Mouse (Mus musculus): ENCODE measurements around the gene Slc8a1. TPM values are rescaled to one million over a fixed set of nuclear protein-coding genes. Genes with fewer than 3 reads are reported as not detected.

The Slc8a1 gene
- 9.7 and 10.7 TPM in 2 replicates for polyA plus RNA-seq (2015; fragmentation: Nextera tagmentation; extraction: Ambion mirVana)

- 92% methylated on average over 14 of the region's 14 CpGs for WGBS
- no peaks in the 10 kb centered on the region for H3K9me3 ChIP-seq
- no peak within 1 kb of the TSS for H3K4me2 ChIP-seq (replicated peaks)
- no peaks in the 10 kb centered on the region for H3K36me3 ChIP-seq
- H3K4me3 ChIP-seq (replicated peaks): no peak within 1 kb of the TSS
- H3K4me1 ChIP-seq (replicated peaks): no peaks in the 10 kb centered on the region
- no peaks in the 10 kb centered on the region for H3K27me3 ChIP-seq
- no peak for ATAC-seq
- H3K27ac ChIP-seq: no peak within 1 kb of the TSS
- no peak within 1 kb of the TSS for H3K9ac ChIP-seq (replicated peaks)
These were observed at the start of gene Slc8a1 for GRCm38 (mm10) chr17:81738311-81738755. Gene Slc8a1, minus strand, starts transcription at chr17:81738377.

GRCm38 (mm10) chr17:81787350-81787749 lies 49.2 kb upstream of the Slc8a1 start:
- Histone ChIP-seq H3K4me3 (replicated peaks) (no peak overlapping the region), H3K27me3 (no peaks in the 10 kb centered on the region), H3K4me2 (replicated peaks) (no peak overlapping the region), H3K4me1 (replicated peaks) (no peaks in the 10 kb centered on the region), H3K27ac (no peak overlapping the region), H3K36me3 (no peaks in the 10 kb centered on the region), H3K9me3 (no peaks in the 10 kb centered on the region), H3K9ac (replicated peaks) (no peak overlapping the region)
- WGBS: 48% methylated on average over 4 of the region's 4 CpGs
- ATAC-seq: no peak

- H3K4me2 ChIP-seq (replicated peaks): no peak overlapping the region
- no peaks in the 10 kb centered on the region for H3K27me3 ChIP-seq
- H3K9ac ChIP-seq (replicated peaks): no peak overlapping the region
- no peaks in the 10 kb centered on the region for H3K9me3 ChIP-seq
- ATAC-seq: no peak
- 97% methylated on average over 4 of the region's 4 CpGs for WGBS
- no peak overlapping the region for H3K4me3 ChIP-seq (replicated peaks)
- no peak overlapping the region for H3K27ac ChIP-seq
- H3K4me1 ChIP-seq (replicated peaks): no peaks in the 10 kb centered on the region
- H3K36me3 ChIP-seq: no peaks in the 10 kb centered on the region
These were observed 44.1 kb upstream of the Slc8a1 start for GRCm38 (mm10) chr17:81782326-81782725.

GRCm38 (mm10) chr17:81781491-81781890 lies 43.3 kb upstream of the Slc8a1 start:
- H3K4me2 ChIP-seq (replicated peaks): no peak overlapping the region
- H3K36me3 ChIP-seq: no peaks in the 10 kb centered on the region
- WGBS: 90% methylated on average over 5 of the region's 5 CpGs
- no peak overlapping the region for H3K27ac ChIP-seq
- no peak overlapping the region for H3K4me3 ChIP-seq (replicated peaks)
- no peaks in the 10 kb centered on the region for H3K9me3 ChIP-seq
- ATAC-seq: no peak
- no peaks in the 10 kb centered on the region for H3K27me3 ChIP-seq
- H3K4me1 ChIP-seq (replicated peaks): no peaks in the 10 kb centered on the region
- H3K9ac ChIP-seq (replicated peaks): no peak overlapping the region

GRCm38 (mm10) chr17:81779883-81780282 lies 41.7 kb upstream of the Slc8a1 start:
- no peak overlapping the region for H3K4me3 ChIP-seq (replicated peaks)
- no peaks in the 10 kb centered on the region for H3K9me3 ChIP-seq
- H3K36me3 ChIP-seq: no peaks in the 10 kb centered on the region
- no peak overlapping the region for H3K27ac ChIP-seq
- H3K4me1 ChIP-seq (replicated peaks): no peaks in the 10 kb centered on the region
- H3K4me2 ChIP-seq (replicated peaks): no peak overlapping the region
- no peaks in the 10 kb centered on the region for H3K27me3 ChIP-seq
- no peak overlapping the region for H3K9ac ChIP-seq (replicated peaks)
- WGBS: 89% methylated on average over 4 of the region's 4 CpGs
- ATAC-seq: no peak

- Histone ChIP-seq H3K27ac (no peak overlapping the region), H3K27me3 (no peaks in the 10 kb centered on the region), H3K9me3 (no peaks in the 10 kb centered on the region), H3K4me3 (replicated peaks) (no peak overlapping the region), H3K4me2 (replicated peaks) (no peak overlapping the region), H3K36me3 (no peaks in the 10 kb centered on the region), H3K4me1 (replicated peaks) (no peaks in the 10 kb centered on the region), H3K9ac (replicated peaks) (no peak overlapping the region)
- ATAC-seq: no peak
- 75% methylated on average over 2 of the region's 2 CpGs for WGBS
These were observed 12.5 kb upstream of the Slc8a1 start for GRCm38 (mm10) chr17:81750664-81751063.

- H3K27me3 ChIP-seq: no peaks in the 10 kb centered on the region
These were observed 4.9 kb upstream of the Slc8a1 start for GRCm38 (mm10) chr17:81743034-81743433.

GRCm38 (mm10) chr17:81740576-81740975 lies 2.4 kb upstream of the Slc8a1 start:
- H3K4me1 ChIP-seq (replicated peaks): no peaks in the 10 kb centered on the region
- H3K36me3 ChIP-seq: no peaks in the 10 kb centered on the region
- ATAC-seq: no peak
- H3K4me2 ChIP-seq (replicated peaks): no peak overlapping the region
- WGBS: 80% methylated on average over 6 of the region's 6 CpGs
- H3K27ac ChIP-seq: no peak overlapping the region
- H3K4me3 ChIP-seq (replicated peaks): no peak overlapping the region
- no peaks in the 10 kb centered on the region for H3K9me3 ChIP-seq
- H3K9ac ChIP-seq (replicated peaks): no peak overlapping the region
- H3K27me3 ChIP-seq: no peaks in the 10 kb centered on the region

More at GRCm38 (mm10) chr17:81743034-81743433, 4.9 kb upstream of the Slc8a1 start:
- no peak for ATAC-seq
- Histone ChIP-seq H3K4me1 (replicated peaks) (no peaks in the 10 kb centered on the region), H3K36me3 (no peaks in the 10 kb centered on the region), H3K9me3 (no peaks in the 10 kb centered on the region), H3K4me3 (replicated peaks) (no peak overlapping the region), H3K9ac (replicated peaks) (no peak overlapping the region), H3K4me2 (replicated peaks) (no peak overlapping the region), H3K27ac (no peak overlapping the region)
- 86% methylated on average over 2 of the region's 2 CpGs for WGBS

GRCm38 (mm10) chr17:81737779-81738178 lies 398 bp downstream of the Slc8a1 start:
- no peak for ATAC-seq
- Histone ChIP-seq H3K9me3 (no peaks in the 10 kb centered on the region), H3K27me3 (no peaks in the 10 kb centered on the region), H3K27ac (no peak overlapping the region), H3K9ac (replicated peaks) (no peak overlapping the region), H3K36me3 (no peaks in the 10 kb centered on the region), H3K4me1 (replicated peaks) (no peaks in the 10 kb centered on the region), H3K4me3 (replicated peaks) (no peak overlapping the region), H3K4me2 (replicated peaks) (no peak overlapping the region)
- WGBS: 84% methylated on average over 2 of the region's 2 CpGs

- WGBS: 83% methylated on average over 4 of the region's 4 CpGs
- Histone ChIP-seq H3K4me1 (replicated peaks) (no peaks in the 10 kb centered on the region), H3K27ac (no peak overlapping the region), H3K4me3 (replicated peaks) (no peak overlapping the region), H3K9ac (replicated peaks) (no peak overlapping the region), H3K36me3 (no peaks in the 10 kb centered on the region), H3K4me2 (replicated peaks) (no peak overlapping the region), H3K27me3 (no peaks in the 10 kb centered on the region), H3K9me3 (no peaks in the 10 kb centered on the region)
- ATAC-seq: no peak
These were observed 868 bp downstream of the Slc8a1 start for GRCm38 (mm10) chr17:81737309-81737708.

- Histone ChIP-seq H3K27ac (no peak overlapping the region), H3K4me2 (replicated peaks) (no peak overlapping the region), H3K9me3 (no peaks in the 10 kb centered on the region), H3K4me1 (replicated peaks) (no peaks in the 10 kb centered on the region), H3K36me3 (no peaks in the 10 kb centered on the region), H3K27me3 (no peaks in the 10 kb centered on the region), H3K4me3 (replicated peaks) (no peak overlapping the region), H3K9ac (replicated peaks) (no peak overlapping the region)
- ATAC-seq: no peak
- WGBS: 88% methylated on average over 2 of the region's 2 CpGs
These were observed 2.6 kb downstream of the Slc8a1 start for GRCm38 (mm10) chr17:81735583-81735982.

- no peak for ATAC-seq
These were observed 8.3 kb downstream of the Slc8a1 start for GRCm38 (mm10) chr17:81729891-81730290.

GRCm38 (mm10) chr17:81712273-81712751 lies 25.9 kb downstream of the Slc8a1 start:
- Histone ChIP-seq H3K4me1 (replicated peaks) (no peaks in the 10 kb centered on the region), H3K27me3 (no peaks in the 10 kb centered on the region), H3K9ac (replicated peaks) (no peak overlapping the region), H3K4me3 (replicated peaks) (no peak overlapping the region), H3K4me2 (replicated peaks) (no peak overlapping the region), H3K27ac (no peak overlapping the region), H3K36me3 (no peaks in the 10 kb centered on the region), H3K9me3 (no peaks in the 10 kb centered on the region; the same call in 1 of the 2 replicates)
- no peak for ATAC-seq
- 77% methylated on average over 1 of the region's 1 CpGs for WGBS

More at GRCm38 (mm10) chr17:81729891-81730290, 8.3 kb downstream of the Slc8a1 start:
- Histone ChIP-seq H3K9me3 (no peaks in the 10 kb centered on the region), H3K9ac (replicated peaks) (no peak overlapping the region), H3K36me3 (no peaks in the 10 kb centered on the region), H3K4me2 (replicated peaks) (no peak overlapping the region), H3K4me1 (replicated peaks) (no peaks in the 10 kb centered on the region), H3K27me3 (no peaks in the 10 kb centered on the region), H3K4me3 (replicated peaks) (no peak overlapping the region), H3K27ac (no peak overlapping the region)
- 94% methylated on average over 4 of the region's 4 CpGs for WGBS

All from midbrain, embryonic 13.5 days (tissue).